Mouse (Mus musculus) liver, embryonic 16.5 days (tissue): Measurements from ENCODE around the gene Mat1a. TPM values are rescaled to one million over a fixed set of nuclear protein-coding genes. Genes with fewer than 3 reads are reported as not detected.
A peak's percentile ranks its signal among the peaks of the same experiment; 100 is the strongest.

ENCODE experiments used
- ATAC-seq: fragments of 200-750 bp; cut with Nextera tagmentation; 2 replicates; pipeline ENCODE4 v1.8.0; 2017; ENCODE audit warnings: low read depth, mild to moderate bottlenecking, moderate number of reproducible peaks, moderate library complexity
- H3K27ac ChIP-seq: fragments of 300-500 bp; sonication (generic); 2 replicates; pipeline ENCODE4 v1.5.1; 2014; ENCODE audit warnings: mild to moderate bottlenecking, low read length
- H3K27me3 ChIP-seq: fragments of 300-500 bp; sonication (generic); 2 replicates; pipeline ENCODE4 v1.6.1; 2014; ENCODE audit warnings: low read depth, low read length, mixed read lengths; ENCODE audit not compliant: control insufficient read depth, insufficient read depth
- H3K36me3 ChIP-seq: fragments of 300-500 bp; sonication (generic); 2 replicates; pipeline ENCODE4 v1.6.1; 2014; ENCODE audit warnings: mild to moderate bottlenecking; ENCODE audit not compliant: control insufficient read depth, insufficient read depth
- H3K4me1 ChIP-seq: fragments of 300-500 bp; sonication (generic); 2 replicates; pipeline ENCODE4 v1.6.1; 2014; ENCODE audit warnings: low read depth, low read length, mixed read lengths; ENCODE audit not compliant: control insufficient read depth
- H3K4me2 ChIP-seq: fragments of 300-500 bp; sonication (generic); 2 replicates; pipeline ENCODE4 v1.6.1; 2014; ENCODE audit warnings: low read depth, low read length, mixed read lengths
- H3K4me3 ChIP-seq: fragments of 300-500 bp; sonication (generic); 2 replicates; pipeline ENCODE4 v1.5.1; 2014; ENCODE audit warnings: low read depth, mild to moderate bottlenecking, low read length
- H3K9ac ChIP-seq: fragments of 300-500 bp; sonication (generic); 2 replicates; pipeline ENCODE4 v1.6.1; 2014; ENCODE audit warnings: low read depth, low read length
- H3K9me3 ChIP-seq: fragments of 300-500 bp; sonication (generic); replicated peaks from 2 replicates; pipeline ENCODE4 v1.6.1; 2016; ENCODE audit warnings: low read length; ENCODE audit not compliant: control insufficient read depth
- WGBS: fragments of 180-500 bp; shearing (Covaris S2); extraction: QIAGEN DNeasy Blood & Tissue Kit; methylation state at CpG from one replicate; pipeline ENCODE4 v1.1.7; 2014; ENCODE audit not compliant: insufficient replicate concordance; 5-methylcytosine and 5-hydroxymethylcytosine counted together
- polyA plus RNA-seq: library from polyadenylated mRNA; unstranded; fragments of >200 nt; fragmentation: Nextera tagmentation; extraction: Ambion mirVana; gene quantifications from 2 replicates; pipeline ENCODE4 v1.2.1, GENCODE M21; 2015

The Mat1a gene
- 111 and 144 TPM in 2 replicates for polyA plus RNA-seq

- peak; percentile 96 for ATAC-seq
- Histone ChIP-seq H3K4me2 (peak within 1 kb of the TSS; percentile 41), H3K36me3 (no peaks in the 10 kb centered on the region), H3K4me3 (peak within 1 kb of the TSS; percentile 40), H3K9me3 (no peaks in the 10 kb centered on the region), H3K4me1 (no peaks in the 10 kb centered on the region), H3K9ac (peak within 1 kb of the TSS; percentile 8; the same call in 1 of the 2 replicates), H3K27me3 (no peaks in the 10 kb centered on the region), H3K27ac (peak within 1 kb of the TSS; percentile 54)
- WGBS: 47% methylated on average over 10 of the region's 10 CpGs
Measured at GRCm38 (mm10) chr14:41104853-41105444, at the start of gene Mat1a. Gene Mat1a, plus strand, starts transcription at chr14:41105035.

- Histone ChIP-seq H3K4me2 (no peak overlapping the region), H3K36me3 (no peaks in the 10 kb centered on the region), H3K27ac (no peak overlapping the region), H3K4me1 (no peaks in the 10 kb centered on the region), H3K27me3 (no peaks in the 10 kb centered on the region), H3K9me3 (no peaks in the 10 kb centered on the region), H3K4me3 (no peak overlapping the region), H3K9ac (no peak overlapping the region)
- WGBS: 18% methylated on average over 1 of the region's 2 CpGs
- ATAC-seq: peak; percentile 92
Measured at GRCm38 (mm10) chr14:41065168-41065567, 39.7 kb upstream of the Mat1a start.

GRCm38 (mm10) chr14:41066416-41066815 lies 38.4 kb upstream of the Mat1a start:
- ATAC-seq: no peak

GRCm38 (mm10) chr14:41069108-41069507 lies 35.7 kb upstream of the Mat1a start, which contains the start of gene Dydc2:
Gene Dydc2, minus strand, starts transcription at chr14:41069208.
- H3K4me1 ChIP-seq: no peaks in the 10 kb centered on the region; the same call in 1 of the 2 replicates
- no peaks in the 10 kb centered on the region for H3K9me3 ChIP-seq
- H3K27ac ChIP-seq: no peak within 1 kb of the TSS
- H3K36me3 ChIP-seq: no peaks in the 10 kb centered on the region
- H3K4me2 ChIP-seq: no peak within 1 kb of the TSS
- H3K4me3 ChIP-seq: no peak within 1 kb of the TSS
- ATAC-seq: no peak
- H3K9ac ChIP-seq: no peak within 1 kb of the TSS
- H3K27me3 ChIP-seq: peaks cover 2% of the 10 kb centered on the region; the same call in 1 of the 2 replicates

More at GRCm38 (mm10) chr14:41066416-41066815, 38.4 kb upstream of the Mat1a start:
- H3K9ac ChIP-seq: no peak overlapping the region
- WGBS: 19% methylated on average over 1 of the region's 1 CpGs
- no peak overlapping the region for H3K4me3 ChIP-seq
- no peaks in the 10 kb centered on the region for H3K9me3 ChIP-seq
- no peak overlapping the region for H3K4me2 ChIP-seq
- H3K27ac ChIP-seq: no peak overlapping the region
- no peaks in the 10 kb centered on the region for H3K36me3 ChIP-seq
- no peaks in the 10 kb centered on the region for H3K27me3 ChIP-seq
- H3K4me1 ChIP-seq: no peaks in the 10 kb centered on the region

GRCm38 (mm10) chr14:41070343-41070742 lies 34.5 kb upstream of the Mat1a start:
- H3K36me3 ChIP-seq: no peaks in the 10 kb centered on the region
- H3K9me3 ChIP-seq: no peaks in the 10 kb centered on the region
- no peak overlapping the region for H3K4me3 ChIP-seq
- H3K27ac ChIP-seq: no peak overlapping the region
- WGBS: 46% methylated on average over 3 of the region's 3 CpGs
- no peak overlapping the region for H3K4me2 ChIP-seq
- H3K27me3 ChIP-seq: peaks cover 2% of the 10 kb centered on the region; the same call in 1 of the 2 replicates
- no peak overlapping the region for H3K9ac ChIP-seq
- H3K4me1 ChIP-seq: no peaks in the 10 kb centered on the region; the same call in 1 of the 2 replicates
- ATAC-seq: 0 out of 2 replicates have a peak, but pooled peaks have one; percentile 45

GRCm38 (mm10) chr14:41072229-41072943 lies 32.4 kb upstream of the Mat1a start, which contains the start of gene Dydc1:
Gene Dydc1, plus strand, starts transcription at chr14:41072911.
- H3K27ac ChIP-seq: no peak within 1 kb of the TSS
- no peak for ATAC-seq
- peaks cover 2% of the 10 kb centered on the region; the same call in 1 of the 2 replicates for H3K27me3 ChIP-seq
- no peaks in the 10 kb centered on the region; the same call in 1 of the 2 replicates for H3K4me1 ChIP-seq
- H3K9ac ChIP-seq: no peak within 1 kb of the TSS
- peak within 1 kb of the TSS; percentile 41 for H3K4me3 ChIP-seq
- whole genome bisulfite sequencing: 10% methylated on average over 23 of the region's 23 CpGs
- no peaks in the 10 kb centered on the region for H3K36me3 ChIP-seq
- H3K4me2 ChIP-seq: peak within 1 kb of the TSS; percentile 55
- H3K9me3 ChIP-seq: no peaks in the 10 kb centered on the region

GRCm38 (mm10) chr14:41072944-41073275 lies 31.9 kb upstream of the Mat1a start:
- H3K27me3 ChIP-seq: peaks cover 2% of the 10 kb centered on the region; the same call in 1 of the 2 replicates
- WGBS: 2% methylated on average over 8 of the region's 8 CpGs
- no peak overlapping the region for H3K27ac ChIP-seq
- no peak for ATAC-seq
- no peaks in the 10 kb centered on the region; the same call in 1 of the 2 replicates for H3K4me1 ChIP-seq
- H3K9me3 ChIP-seq: no peaks in the 10 kb centered on the region
- no peaks in the 10 kb centered on the region for H3K36me3 ChIP-seq
- H3K9ac ChIP-seq: no peak overlapping the region
- peak overlapping the region; percentile 55 for H3K4me2 ChIP-seq
- peak overlapping the region; percentile 41 for H3K4me3 ChIP-seq

GRCm38 (mm10) chr14:41082408-41082807 lies 22.4 kb upstream of the Mat1a start:
- Histone ChIP-seq H3K27ac (no peak overlapping the region), H3K9me3 (no peaks in the 10 kb centered on the region), H3K27me3 (no peaks in the 10 kb centered on the region), H3K4me1 (no peaks in the 10 kb centered on the region), H3K9ac (no peak overlapping the region), H3K4me2 (no peak overlapping the region), H3K4me3 (no peak overlapping the region), H3K36me3 (no peaks in the 10 kb centered on the region)
- no peak for ATAC-seq
- 61% methylated on average over 2 of the region's 2 CpGs for WGBS

- Histone ChIP-seq H3K27me3 (no peaks in the 10 kb centered on the region), H3K9ac (no peak overlapping the region), H3K4me3 (no peak overlapping the region), H3K9me3 (no peaks in the 10 kb centered on the region), H3K36me3 (no peaks in the 10 kb centered on the region), H3K27ac (no peak overlapping the region), H3K4me2 (no peak overlapping the region), H3K4me1 (no peaks in the 10 kb centered on the region)
- ATAC-seq: no peak
- 58% methylated on average over 1 of the region's 1 CpGs for WGBS
Measured at GRCm38 (mm10) chr14:41087509-41087908, 17.3 kb upstream of the Mat1a start.
